Mouse (Mus musculus) midbrain, embryonic 12.5 days (tissue): Measurements from ENCODE around the gene Sned1. TPM values are rescaled to one million over a fixed set of nuclear protein-coding genes. Genes with fewer than 3 reads are reported as not detected.
A peak's percentile ranks its signal among the peaks of the same experiment; 100 is the strongest.
"Not testable (repeated sequence)": the region's sequence is repeated elsewhere in the genome, so short reads cannot be mapped to it uniquely, and the experiment has no call there.

ENCODE experiments used
- ATAC-seq: fragments of 200-750 bp; cut with Nextera tagmentation; 2 replicates; pipeline ENCODE4 v1.8.0; 2017; ENCODE audit warnings: low read depth, moderate TSS enrichment, moderate library complexity; ENCODE audit not compliant: low FRiP score
- H3K27ac ChIP-seq: fragments of 300-500 bp; sonication (generic); replicated peaks from 2 replicates; pipeline ENCODE4 v1.5.1; 2016; ENCODE audit warnings: mild to moderate bottlenecking
- H3K27me3 ChIP-seq: fragments of 300-500 bp; sonication (generic); 2 replicates; pipeline ENCODE4 v1.6.1; 2016; ENCODE audit warnings: mild to moderate bottlenecking
- H3K36me3 ChIP-seq: fragments of 300-500 bp; sonication (generic); 2 replicates; pipeline ENCODE4 v1.6.1; 2016
- H3K4me1 ChIP-seq: fragments of 300-500 bp; sonication (generic); 2 replicates; pipeline ENCODE4 v1.6.1; 2016
- H3K4me2 ChIP-seq: fragments of 300-500 bp; sonication (generic); replicated peaks from 2 replicates; pipeline ENCODE4 v1.6.1; 2016; ENCODE audit warnings: mild to moderate bottlenecking, moderate library complexity
- H3K4me3 ChIP-seq: fragments of 300-500 bp; sonication (generic); 2 replicates; pipeline ENCODE4 v1.5.1; 2016; ENCODE audit warnings: mild to moderate bottlenecking
- H3K9ac ChIP-seq: fragments of 300-500 bp; sonication (generic); replicated peaks from 2 replicates; pipeline ENCODE4 v1.6.1; 2016; ENCODE audit warnings: mild to moderate bottlenecking, moderate library complexity
- H3K9me3 ChIP-seq: fragments of 300-500 bp; sonication (generic); 2 replicates; pipeline ENCODE4 v1.6.1; 2016; ENCODE audit warnings: mild to moderate bottlenecking
- WGBS: fragments of 180-500 bp; shearing (Covaris S2); methylation state at CpG from one replicate; pipeline ENCODE4 v1.1.7; 2016; 5-methylcytosine and 5-hydroxymethylcytosine counted together
- polyA plus RNA-seq: library from polyadenylated mRNA; unstranded; fragments of >200 nt; fragmentation: Nextera tagmentation; extraction: Ambion mirVana; gene quantifications from 2 replicates; pipeline ENCODE4 v1.2.1, GENCODE M21; 2016

The Sned1 gene
- polyA plus RNA-seq, 1 experiment from 2014 or later: 15.3 TPM

DNA sequence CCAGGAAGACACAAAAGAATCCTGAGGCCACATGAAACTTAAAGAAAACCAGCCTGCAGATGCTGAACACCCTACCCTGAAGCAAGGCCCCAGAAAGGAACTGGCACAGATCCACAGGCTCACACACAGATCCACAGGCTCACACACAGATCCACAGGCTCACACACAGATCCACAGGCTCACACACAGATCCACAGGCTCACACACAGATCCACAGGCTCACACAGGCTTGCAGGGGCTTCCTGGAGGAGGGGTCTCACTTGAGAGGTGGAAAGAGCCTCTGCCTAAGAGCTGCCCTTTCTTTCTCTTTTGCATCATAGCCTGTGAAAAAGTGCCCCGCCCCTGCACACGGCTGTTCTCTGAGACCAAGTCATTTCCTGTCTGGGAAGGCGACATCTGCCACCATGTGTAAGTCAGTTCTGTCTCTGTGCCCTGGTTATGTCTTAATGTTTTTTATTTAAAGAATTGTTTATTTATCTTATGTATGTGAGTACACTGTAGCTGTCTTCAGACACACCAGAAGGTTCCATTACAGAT, 54.1 kb downstream of the Sned1 start:
- H3K9ac ChIP-seq: no peak overlapping the region
- H3K36me3 ChIP-seq: no peaks in the 10 kb centered on the region
- H3K4me3 ChIP-seq: no peak overlapping the region
- WGBS: 69% methylated on average over 3 of the region's 3 CpGs
- no peaks in the 10 kb centered on the region for H3K4me1 ChIP-seq
- H3K27ac ChIP-seq: no peak overlapping the region
- H3K27me3 ChIP-seq: no peaks in the 10 kb centered on the region
- no peaks in the 10 kb centered on the region for H3K9me3 ChIP-seq
- H3K4me2 ChIP-seq: no peak overlapping the region
- no peak for ATAC-seq

DNA sequence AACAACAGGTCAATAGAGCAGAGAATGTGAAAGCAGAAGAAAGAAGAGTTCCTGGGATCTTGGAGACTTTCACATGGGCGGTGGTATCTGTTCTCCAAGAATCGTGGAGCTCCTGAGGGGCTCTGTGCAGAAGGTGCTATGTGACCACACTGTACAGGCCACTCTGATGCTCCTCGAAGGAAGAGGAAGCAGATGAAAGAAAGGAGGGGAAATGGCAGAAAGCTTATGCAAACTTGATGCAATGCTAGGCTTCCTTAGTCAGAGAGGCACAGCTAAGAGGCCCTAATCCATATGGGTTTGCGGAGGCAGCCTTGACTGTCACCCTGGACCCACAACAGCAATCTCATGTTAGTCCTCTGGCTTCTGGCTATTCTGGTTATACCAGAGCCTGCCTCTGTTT, 55.3 kb downstream of the Sned1 start:
- Histone ChIP-seq H3K4me1 (no peaks in the 10 kb centered on the region), H3K36me3 (peaks cover 6% of the 10 kb centered on the region), H3K4me3 (no peak overlapping the region), H3K4me2 (no peak overlapping the region), H3K27ac (no peak overlapping the region), H3K9me3 (no peaks in the 10 kb centered on the region), H3K27me3 (no peaks in the 10 kb centered on the region), H3K9ac (no peak overlapping the region)
- WGBS: 83% methylated on average over 4 of the region's 4 CpGs
- no peak for ATAC-seq

DNA sequence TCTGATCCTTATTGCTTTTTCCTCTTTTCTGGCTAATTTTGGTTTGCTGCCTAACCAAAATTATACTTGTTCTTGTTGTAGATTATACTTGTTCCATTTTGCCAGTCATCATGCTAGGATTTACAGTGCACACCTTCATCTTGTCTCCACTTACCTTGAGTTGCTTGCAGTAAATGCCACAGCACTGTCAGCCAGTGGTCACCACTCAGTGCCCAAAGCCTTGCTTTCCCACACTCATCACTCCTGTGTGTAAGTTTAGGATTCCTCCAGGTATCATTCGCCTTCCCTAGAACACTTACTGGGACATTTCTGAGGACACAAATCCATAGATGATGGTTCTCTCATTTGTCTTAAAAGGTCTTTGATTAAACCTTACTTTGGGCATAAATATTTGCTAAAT, 56.0 kb downstream of the Sned1 start:
- no peaks in the 10 kb centered on the region for H3K9me3 ChIP-seq
- H3K9ac ChIP-seq: no peak overlapping the region
- no peak overlapping the region for H3K4me2 ChIP-seq
- no peaks in the 10 kb centered on the region for H3K4me1 ChIP-seq
- H3K27ac ChIP-seq: no peak overlapping the region
- H3K4me3 ChIP-seq: no peak overlapping the region
- no peaks in the 10 kb centered on the region for H3K27me3 ChIP-seq
- WGBS: 87% methylated on average over 1 of the region's 1 CpGs
- no peak for ATAC-seq
- peaks cover 10% of the 10 kb centered on the region for H3K36me3 ChIP-seq

DNA sequence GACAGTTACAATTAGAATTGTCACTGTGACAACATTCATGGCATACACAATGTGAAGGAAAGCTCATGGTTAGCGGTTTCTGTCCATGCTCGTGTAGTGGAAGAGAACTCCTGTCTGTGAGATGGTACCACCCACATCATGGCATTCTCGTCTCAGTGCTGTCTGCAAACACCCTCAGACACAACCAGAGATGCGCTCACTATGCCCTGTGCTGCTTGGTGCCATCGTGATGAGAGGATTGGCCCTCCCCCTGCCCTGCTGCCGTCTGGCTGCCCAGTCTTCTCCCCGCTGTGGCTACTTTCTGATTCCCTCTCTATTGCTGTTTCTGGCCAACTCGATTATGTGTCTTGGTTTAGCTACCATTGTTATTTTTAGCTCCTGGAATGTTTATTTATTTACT, 56.4 kb downstream of the Sned1 start:
- H3K4me1 ChIP-seq: no peaks in the 10 kb centered on the region
- ATAC-seq: no peak
- no peaks in the 10 kb centered on the region for H3K9me3 ChIP-seq
- no peaks in the 10 kb centered on the region for H3K27me3 ChIP-seq
- no peak overlapping the region for H3K9ac ChIP-seq
- WGBS: 79% methylated on average over 8 of the region's 8 CpGs
- H3K4me2 ChIP-seq: no peak overlapping the region
- no peak overlapping the region for H3K4me3 ChIP-seq
- H3K36me3 ChIP-seq: peaks cover 14% of the 10 kb centered on the region
- no peak overlapping the region for H3K27ac ChIP-seq

DNA sequence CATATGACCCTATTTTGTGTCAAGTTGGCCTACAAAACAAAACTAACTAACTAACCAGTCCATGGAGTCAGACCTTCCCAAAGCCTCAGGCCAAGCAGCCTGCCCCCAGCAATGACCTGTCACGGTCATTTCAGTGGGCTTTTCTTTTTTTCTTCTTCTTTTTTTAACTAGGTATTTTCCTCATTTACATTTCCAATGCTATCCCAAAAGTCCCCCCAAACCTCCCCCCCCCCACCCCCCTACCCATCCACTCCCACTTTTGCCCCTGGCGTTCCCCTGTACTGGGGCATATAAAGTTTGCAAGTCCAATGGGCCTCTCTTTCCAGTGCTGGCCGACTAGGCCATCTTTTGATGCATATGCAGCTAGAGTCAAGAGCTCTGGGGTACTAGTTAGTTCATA, 58.9 kb downstream of the Sned1 start:
- H3K36me3 ChIP-seq: peaks cover 36% of the 10 kb centered on the region
- H3K27ac ChIP-seq, H3K9me3 ChIP-seq, H3K9ac ChIP-seq, H3K4me1 ChIP-seq, ATAC-seq, H3K27me3 ChIP-seq, H3K4me2 ChIP-seq, H3K4me3 ChIP-seq: not testable (repeated sequence)
- WGBS: 72% methylated on average over 3 of the region's 3 CpGs

DNA sequence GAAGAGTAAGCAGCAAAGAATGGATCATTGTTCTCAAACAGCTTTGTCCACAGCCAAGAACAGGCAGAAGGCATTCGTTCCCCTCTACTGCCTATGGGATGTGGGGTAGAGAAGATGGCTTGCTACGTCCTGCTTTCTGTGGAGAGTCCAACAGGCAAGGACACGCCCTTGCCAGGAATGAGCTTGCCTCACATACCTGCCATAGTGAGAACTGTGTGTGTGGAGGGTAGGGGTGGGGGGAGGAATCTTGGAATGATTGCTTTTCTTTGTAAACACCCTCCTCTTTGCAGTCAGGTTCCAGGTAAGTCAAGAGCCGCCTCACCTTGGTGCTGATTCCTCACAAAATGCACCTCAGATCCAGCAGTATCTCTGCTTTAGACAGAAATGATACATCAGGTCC, 64.2 kb downstream of the Sned1 start:
- WGBS: 91% methylated on average over 4 of the region's 4 CpGs

DNA sequence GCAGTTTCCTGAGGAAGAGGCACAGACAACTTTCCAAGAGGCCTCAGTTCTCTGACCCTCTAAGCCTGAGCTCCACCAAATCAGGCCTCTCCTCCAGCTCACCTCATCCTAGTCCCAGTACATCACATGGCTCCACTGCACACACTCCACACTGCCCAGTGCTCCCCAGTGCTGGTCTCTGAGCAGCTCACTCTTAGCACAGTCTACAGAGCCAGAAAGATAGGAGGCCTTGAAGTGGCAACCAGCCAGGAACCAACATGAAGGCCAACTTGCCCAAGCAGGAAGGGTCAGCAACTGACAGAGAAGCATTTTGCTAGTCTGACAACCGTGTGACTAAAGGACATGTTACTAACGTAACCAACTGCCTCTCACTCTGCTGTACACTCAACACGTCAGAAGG, 64.9 kb downstream of the Sned1 start:
- H3K36me3 ChIP-seq: peaks cover 79% of the 10 kb centered on the region
- ATAC-seq: no peak

More for the DNA sequence above, 64.2 kb downstream of the Sned1 start:
- Histone ChIP-seq H3K27ac (no peak overlapping the region), H3K4me3 (no peak overlapping the region), H3K4me1 (peaks cover 6% of the 10 kb centered on the region), H3K27me3 (no peaks in the 10 kb centered on the region), H3K4me2 (no peak overlapping the region), H3K36me3 (peaks cover 80% of the 10 kb centered on the region), H3K9ac (no peak overlapping the region), H3K9me3 (no peaks in the 10 kb centered on the region)
- ATAC-seq: no peak

DNA sequence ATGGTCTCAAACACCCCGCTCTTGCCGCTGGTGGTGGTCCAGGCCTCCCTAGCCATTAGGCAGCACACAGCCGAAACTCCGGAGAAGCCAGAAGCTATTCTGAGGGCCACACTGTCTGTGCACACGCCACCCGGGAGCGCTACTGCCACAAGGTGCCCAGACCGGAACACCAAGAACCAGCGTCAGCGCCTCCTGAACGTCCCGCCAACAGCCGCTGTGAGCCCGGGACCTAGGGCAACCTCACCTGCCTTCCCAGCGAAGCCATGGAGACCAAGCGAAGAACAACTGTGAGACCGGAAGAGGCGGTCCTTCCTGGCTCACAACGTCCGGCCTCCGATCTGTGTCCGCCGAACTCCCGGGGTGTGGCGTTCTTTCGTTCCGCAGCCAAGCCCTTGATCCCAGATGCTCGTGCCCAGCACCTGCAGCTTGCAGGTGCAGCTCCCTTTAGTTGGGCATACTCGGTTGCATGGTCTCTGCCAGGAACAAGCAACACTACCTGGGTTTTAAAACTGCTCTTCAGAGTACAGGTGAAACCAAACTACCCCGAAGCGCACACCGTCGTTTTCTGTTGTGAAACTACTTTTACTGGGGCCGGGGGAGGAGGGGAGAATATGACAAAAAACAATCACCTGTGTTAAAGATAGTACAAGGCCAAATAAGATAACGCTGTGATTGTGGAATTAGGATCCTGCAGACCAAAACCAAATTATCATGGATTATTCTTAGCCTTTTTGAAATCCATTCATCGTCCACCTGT, 70.1 kb downstream of the Sned1 start, which contains the start of gene Mterf4:
Gene Mterf4, minus strand, starts transcription at position 335 of the 757 bp plus-strand sequence.
- peak; percentile 90 for ATAC-seq
- Histone ChIP-seq H3K9me3 (no peaks in the 10 kb centered on the region), H3K27me3 (no peaks in the 10 kb centered on the region), H3K4me3 (peak within 1 kb of the TSS; percentile 74), H3K36me3 (peaks cover 45% of the 10 kb centered on the region), H3K4me1 (peaks cover 10% of the 10 kb centered on the region), H3K9ac (peak within 1 kb of the TSS; percentile 73), H3K27ac (no peak within 1 kb of the TSS), H3K4me2 (peak within 1 kb of the TSS; percentile 63)
- 8% methylated on average over 36 of the region's 36 CpGs for WGBS

More for the DNA sequence above, 64.9 kb downstream of the Sned1 start:
- H3K9ac ChIP-seq: no peak overlapping the region
- no peak overlapping the region for H3K27ac ChIP-seq
- H3K9me3 ChIP-seq: no peaks in the 10 kb centered on the region
- 99% methylated on average over 3 of the region's 3 CpGs for WGBS
- H3K4me1 ChIP-seq: peaks cover 10% of the 10 kb centered on the region
- H3K27me3 ChIP-seq: no peaks in the 10 kb centered on the region
- H3K4me3 ChIP-seq: no peak overlapping the region
- H3K4me2 ChIP-seq: no peak overlapping the region

DNA sequence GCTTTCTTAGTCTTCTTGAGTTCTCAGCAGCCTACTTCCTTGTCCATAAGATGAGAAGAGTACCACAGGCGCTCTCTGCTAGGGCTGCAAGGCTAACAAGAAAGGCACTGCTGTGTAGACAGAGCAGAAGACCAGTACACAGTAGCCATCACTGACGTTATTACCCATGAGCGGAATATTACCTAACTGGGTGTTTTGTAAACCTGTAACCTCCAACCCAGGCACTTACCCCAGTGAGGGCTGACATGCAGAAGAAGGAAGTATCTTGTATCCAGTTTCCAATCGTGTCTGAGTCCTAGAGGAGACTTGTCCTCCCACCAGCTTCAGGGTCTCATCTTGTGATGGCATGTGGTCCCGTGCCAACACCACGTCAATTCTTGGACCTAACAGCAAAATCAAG, 88.3 kb downstream of the Sned1 start:
- Histone ChIP-seq H3K36me3 (peaks cover 83% of the 10 kb centered on the region), H3K4me3 (no peak overlapping the region), H3K9ac (no peak overlapping the region), H3K27ac (no peak overlapping the region), H3K27me3 (no peaks in the 10 kb centered on the region), H3K4me2 (no peak overlapping the region), H3K4me1 (no peaks in the 10 kb centered on the region), H3K9me3 (no peaks in the 10 kb centered on the region)
- no peak for ATAC-seq
- 92% methylated on average over 6 of the region's 6 CpGs for WGBS

DNA sequence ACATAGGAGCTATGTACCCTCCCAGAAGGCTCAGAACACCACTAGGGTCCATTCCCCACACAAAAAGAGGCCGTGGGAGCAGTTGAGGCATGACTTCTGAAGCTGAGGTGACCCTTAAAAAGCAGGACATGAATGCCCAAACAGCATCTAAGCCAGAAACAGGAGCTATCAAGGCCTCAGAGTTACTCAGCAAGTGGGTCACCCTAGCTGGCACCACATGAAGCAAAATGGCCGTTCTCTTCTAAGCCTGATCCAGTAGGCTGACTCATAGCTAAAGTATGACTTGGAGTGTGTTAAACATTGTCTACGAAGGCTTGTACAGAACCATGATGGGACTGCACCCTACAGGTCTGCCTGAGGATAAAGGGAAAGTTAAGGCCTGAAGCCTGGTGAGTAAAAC, 90.8 kb downstream of the Sned1 start:
- H3K27me3 ChIP-seq: no peaks in the 10 kb centered on the region
- no peak overlapping the region for H3K4me3 ChIP-seq
- peaks cover 70% of the 10 kb centered on the region for H3K36me3 ChIP-seq
- H3K4me2 ChIP-seq: no peak overlapping the region
- no peak for ATAC-seq
- no peak overlapping the region for H3K9ac ChIP-seq
- no peaks in the 10 kb centered on the region for H3K9me3 ChIP-seq
- 94% methylated on average over 3 of the region's 3 CpGs for whole genome bisulfite sequencing
- H3K27ac ChIP-seq: no peak overlapping the region
- H3K4me1 ChIP-seq: no peaks in the 10 kb centered on the region

DNA sequence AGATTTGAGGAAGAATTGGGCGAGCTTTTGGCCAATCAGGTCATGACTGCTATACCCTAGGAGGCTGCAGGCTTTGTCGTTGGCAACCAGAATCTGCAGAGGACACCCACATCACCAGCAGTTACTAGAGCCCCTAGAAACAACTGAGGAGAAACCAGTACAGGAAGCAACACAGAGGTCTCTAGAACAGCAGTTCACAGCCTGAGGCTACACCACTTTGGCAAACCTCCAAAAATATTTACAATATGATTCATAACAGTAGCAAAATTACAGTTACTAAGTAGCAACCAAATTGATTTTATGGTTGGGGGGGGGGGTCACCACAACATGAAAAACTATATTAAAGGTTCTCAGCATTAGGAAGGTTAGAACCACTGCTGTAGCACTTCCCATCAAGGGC, 99.0 kb downstream of the Sned1 start:
- no peak overlapping the region for H3K9ac ChIP-seq
- H3K4me2 ChIP-seq: no peak overlapping the region
- no peaks in the 10 kb centered on the region for H3K9me3 ChIP-seq
- no peak for ATAC-seq
- H3K27ac ChIP-seq: no peak overlapping the region
- H3K36me3 ChIP-seq: peaks cover 41% of the 10 kb centered on the region
- no peaks in the 10 kb centered on the region for H3K4me1 ChIP-seq
- WGBS: 68% methylated on average over 2 of the region's 2 CpGs
- no peaks in the 10 kb centered on the region for H3K27me3 ChIP-seq
- no peak overlapping the region for H3K4me3 ChIP-seq

DNA sequence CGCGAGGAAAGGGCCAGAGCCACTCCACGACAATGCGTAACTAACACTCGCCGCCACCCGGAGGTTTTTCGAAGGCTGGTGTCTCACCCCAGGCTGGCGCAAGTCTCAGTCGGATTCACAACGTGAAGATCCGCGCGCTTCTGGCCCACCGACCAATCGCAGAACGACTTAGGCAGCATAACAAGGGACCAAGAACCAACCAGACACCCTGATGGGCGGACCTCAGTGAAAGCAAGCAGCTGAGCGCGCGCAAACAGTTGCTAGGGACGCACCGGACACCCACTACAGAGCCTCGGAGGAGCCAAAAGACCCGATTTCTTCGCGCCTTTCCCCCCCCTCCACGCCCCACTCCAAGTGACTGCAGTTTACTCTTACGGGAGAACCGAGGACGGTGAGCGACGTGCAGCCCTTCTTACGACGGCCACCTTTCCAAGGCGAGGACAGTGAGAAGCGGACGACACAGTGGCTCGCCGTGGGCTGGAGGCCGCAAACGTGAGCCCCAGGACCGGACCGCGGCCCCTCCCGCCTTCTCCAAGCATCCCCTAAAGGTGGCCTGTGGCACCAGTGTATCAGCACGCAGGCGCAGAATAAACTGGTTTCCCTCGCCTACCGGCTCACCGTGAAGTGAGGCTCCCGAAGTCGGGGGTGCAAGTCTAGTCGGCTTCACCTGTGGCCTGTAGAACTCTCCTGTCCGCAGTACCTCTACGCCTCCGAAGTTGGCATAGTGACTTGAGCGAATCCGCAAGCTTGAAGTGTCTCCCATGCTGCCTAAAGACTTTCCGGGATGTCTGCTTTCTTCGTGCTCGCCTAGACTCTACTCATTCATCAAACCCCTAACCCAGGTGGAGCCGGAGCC, 107.2 kb downstream of the Sned1 start, which contains the start of the genes Ppp1r7 and Pask:
Gene Ppp1r7, plus strand, starts transcription at position 207 of the 856 bp plus-strand sequence.
Gene Pask, minus strand, starts transcription at position 835 of the 856 bp plus-strand sequence.
- peak; percentile 93 for ATAC-seq
- Histone ChIP-seq H3K36me3 (peaks cover 16% of the 10 kb centered on the region), H3K27ac (peak within 1 kb of the TSS; percentile 78), H3K4me3 (peak within 1 kb of the TSS; percentile 93), H3K27me3 (no peaks in the 10 kb centered on the region), H3K9me3 (no peaks in the 10 kb centered on the region), H3K4me2 (peak within 1 kb of the TSS; percentile 86), H3K9ac (peak within 1 kb of the TSS; percentile 87), H3K4me1 (peaks cover 22% of the 10 kb centered on the region)
- under 1% methylated on average over 63 of the region's 63 CpGs for WGBS
